ENCODE assay signal across 8 mouse cellular contexts in genomic region chr17:26203321-26203811, GRCm38 (mm10). TPM values are rescaled to one million over a fixed set of nuclear protein-coding genes. Genes with fewer than 3 reads are reported as not detected.
DNase-seq lines count a peak whose midpoint lies in the region; ATAC-seq and TF ChIP-seq lines count a peak whose summit lies in the region.

No protein-coding gene starts in this region.

- H3K4me3 ChIP-seq in kidney, embryonic 14.5 days (ENCODE audit: low read length): peak overlapping the region; percentile 50
- H3K4me3 ChIP-seq in limb, embryonic 15.5 days: peak overlapping the region; percentile 52
- H3K4me3 ChIP-seq in midbrain, postnatal 0 days (ENCODE audit: low read depth, low read length): peak overlapping the region; percentile 45

- H3K4me1 ChIP-seq in kidney, embryonic 14.5 days (ENCODE audit: control insufficient read depth, insufficient read depth, low read length): peaks cover 16% of the 10 kb centered on the region
- H3K4me1 ChIP-seq in limb, embryonic 15.5 days: peaks cover 34% of the 10 kb centered on the region
- 0 out of 2 replicates have a peak, but pooled peaks cover 3% of the 10 kb centered on the region for H3K4me1 ChIP-seq in midbrain, postnatal 0 days (ENCODE audit: insufficient read depth, low read length)

- H3K27me3 ChIP-seq in kidney, embryonic 14.5 days (ENCODE audit: control insufficient read depth, insufficient read depth, low read length): peaks cover 42% of the 10 kb centered on the region
- peaks cover 75% of the 10 kb centered on the region for H3K27me3 ChIP-seq in limb, embryonic 15.5 days
- peaks cover 27% of the 10 kb centered on the region for H3K27me3 ChIP-seq in midbrain, postnatal 0 days (ENCODE audit: insufficient read depth, low read length)

- peak overlapping the region; percentile 50 for H3K9ac ChIP-seq in kidney, embryonic 14.5 days (ENCODE audit: low read depth, low read length)
- peak overlapping the region; percentile 35; the same call in 1 of the 2 replicates for H3K9ac ChIP-seq in limb, embryonic 15.5 days
- peak overlapping the region; percentile 50 for H3K9ac ChIP-seq in midbrain, postnatal 0 days (replicated peaks; ENCODE audit: low read length, poor library complexity, severe bottlenecking)

- no peak for ATAC-seq in kidney, embryonic 14.5 days (ENCODE audit: low FRiP score, low TSS enrichment)
- ATAC-seq in limb, embryonic 15.5 days (ENCODE audit: insufficient number of reproducible peaks, low FRiP score, low TSS enrichment, low read depth): 0 out of 2 replicates have a peak, but pooled peaks have one; percentile 23
- 0 out of 2 replicates have a peak, but pooled peaks have one; percentile 17 for ATAC-seq in midbrain, postnatal 0 days (ENCODE audit: low FRiP score)

- 2% methylated on average over 30 of the region's 30 CpGs for WGBS in kidney, embryonic 14.5 days
- 1% methylated on average over 30 of the region's 30 CpGs for WGBS in limb, embryonic 15.5 days
- WGBS in midbrain, postnatal 0 days: 1% methylated on average over 30 of the region's 30 CpGs

- no peak overlapping the region for H3K27ac ChIP-seq in kidney, embryonic 14.5 days (ENCODE audit: low read depth, low read length)
- no peak overlapping the region for H3K27ac ChIP-seq in limb, embryonic 15.5 days
- no peak overlapping the region for H3K27ac ChIP-seq in midbrain, postnatal 0 days (ENCODE audit: low read depth, low read length)

- peak overlapping the region; percentile 88 for H3K4me2 ChIP-seq in kidney, embryonic 14.5 days (replicated peaks; ENCODE audit: low read depth, low read length)
- H3K4me2 ChIP-seq in limb, embryonic 15.5 days: peak overlapping the region; percentile 99
- peak overlapping the region; percentile 93 for H3K4me2 ChIP-seq in midbrain, postnatal 0 days (ENCODE audit: low read depth, low read length, poor library complexity, severe bottlenecking)

- TF ChIP-seq CTCF in midbrain, postnatal 0 days (IDR thresholded peaks at IDR 0.05): no peak

- DNase-seq in heart, adult 11 months: peak; percentile 91
- no peak for DNase-seq in heart, adult 8-10 months (ENCODE audit: low spot score)
- peak; percentile 3 for DNase-seq in brain, embryonic 18.5 days (ENCODE audit: low read depth, low spot score)
- peak; percentile 48 for DNase-seq in frontal cortex, postnatal 25 days (ENCODE audit: low spot score in 2 of 2)
- DNase-seq in midbrain, postnatal 0 days (ENCODE audit: low spot score): peak; percentile 30
- peak; percentile 39 for DNase-seq in urinary bladder, postnatal 14 days (ENCODE audit: low spot score)

- no peaks in the 10 kb centered on the region for H3K36me3 ChIP-seq in kidney, embryonic 14.5 days (ENCODE audit: control insufficient read depth, insufficient read depth, low read length)
- no peaks in the 10 kb centered on the region for H3K36me3 ChIP-seq in limb, embryonic 15.5 days
- H3K36me3 ChIP-seq in midbrain, postnatal 0 days (ENCODE audit: insufficient read depth, low read length): no peaks in the 10 kb centered on the region

- no peaks in the 10 kb centered on the region for H3K9me3 ChIP-seq in kidney, embryonic 14.5 days (ENCODE audit: control insufficient read depth, low read length)
- no peaks in the 10 kb centered on the region for H3K9me3 ChIP-seq in limb, embryonic 15.5 days
- no peaks in the 10 kb centered on the region for H3K9me3 ChIP-seq in midbrain, postnatal 0 days (ENCODE audit: low read length)

RNA-seq across cellular contexts. Expression of gene Rgs11, which starts 0.6 kb away (rescaled TPM):
- 1 to 10 TPM in 2 of 4 experiments, under 1 TPM in 1, not detected in 1; 0.16 to 1.4 (median 1.0) TPM for total RNA-seq in heart, adult 8-10 months (2022)
- 5.2 and 5.9 TPM in 2 replicates for polyA plus RNA-seq in kidney, embryonic 14.5 days (2014; fragmentation: Nextera tagmentation; extraction: Ambion mirVana)
- polyA plus RNA-seq in limb, embryonic 15.5 days (2015; fragmentation: Nextera tagmentation; extraction: Ambion mirVana): 8.7 and 9.6 TPM in 2 replicates
- total RNA-seq in midbrain, postnatal 0 days (2014; rRNA removed): 25.0 and 29.6 TPM in 2 replicates
- polyA plus RNA-seq in midbrain, postnatal 0 days (2015; fragmentation: Nextera tagmentation; extraction: Ambion mirVana): 18.0 and 18.7 TPM in 2 replicates

RNA-seq across cellular contexts. Expression of gene Arhgdig, which starts 4.2 kb away (rescaled TPM):
- under 1 TPM; 0.26 to 0.94 (median 0.76) TPM for total RNA-seq in heart, adult 8-10 months (2022)
- 6.3 and 6.9 TPM in 2 replicates for polyA plus RNA-seq in kidney, embryonic 14.5 days (2014; fragmentation: Nextera tagmentation; extraction: Ambion mirVana)
- 6.5 and 7.7 TPM in 2 replicates for polyA plus RNA-seq in limb, embryonic 15.5 days (2015; fragmentation: Nextera tagmentation; extraction: Ambion mirVana)
- 223 and 246 TPM in 2 replicates for total RNA-seq in midbrain, postnatal 0 days (2014; rRNA removed)
- 342 and 387 TPM in 2 replicates for polyA plus RNA-seq in midbrain, postnatal 0 days (2015; fragmentation: Nextera tagmentation; extraction: Ambion mirVana)

RNA-seq across cellular contexts. Expression of gene Pdia2, which starts 4.5 kb away (rescaled TPM):
- total RNA-seq in heart, adult 8-10 months (2022): not detected
- polyA plus RNA-seq in kidney, embryonic 14.5 days (2014; fragmentation: Nextera tagmentation; extraction: Ambion mirVana): 0.38 and 0.46 TPM in 2 replicates
- 0.40 TPM in 2 replicates for polyA plus RNA-seq in limb, embryonic 15.5 days (2015; fragmentation: Nextera tagmentation; extraction: Ambion mirVana)
- total RNA-seq in midbrain, postnatal 0 days (2014; rRNA removed): not detected in 2 replicates
- 0.13 TPM in 1 of 2 replicates, not detected in the other for polyA plus RNA-seq in midbrain, postnatal 0 days (2015; fragmentation: Nextera tagmentation; extraction: Ambion mirVana)

RNA-seq across cellular contexts. Expression of gene Fam234a, which starts 40.7 kb away (rescaled TPM):
- 100 to 1,000 TPM; 118 to 143 (median 133) TPM for total RNA-seq in heart, adult 8-10 months (2022)
- polyA plus RNA-seq in kidney, embryonic 14.5 days (2014; fragmentation: Nextera tagmentation; extraction: Ambion mirVana): 27.9 and 40.4 TPM in 2 replicates
- 60.6 and 64.2 TPM in 2 replicates for polyA plus RNA-seq in limb, embryonic 15.5 days (2015; fragmentation: Nextera tagmentation; extraction: Ambion mirVana)
- total RNA-seq in midbrain, postnatal 0 days (2014; rRNA removed): 24.6 and 31.5 TPM in 2 replicates
- 32.4 and 33.8 TPM in 2 replicates for polyA plus RNA-seq in midbrain, postnatal 0 days (2015; fragmentation: Nextera tagmentation; extraction: Ambion mirVana)

RNA-seq across cellular contexts. Expression of gene Luc7l, which starts 49.3 kb away (rescaled TPM):
- total RNA-seq in heart, adult 8-10 months (2022): 10 to 100 TPM in 3 of 4 experiments, 1 to 10 TPM in 1; 10.0 to 16.5 (median 13.8) TPM
- 87.8 and 108 TPM in 2 replicates for polyA plus RNA-seq in kidney, embryonic 14.5 days (2014; fragmentation: Nextera tagmentation; extraction: Ambion mirVana)
- polyA plus RNA-seq in limb, embryonic 15.5 days (2015; fragmentation: Nextera tagmentation; extraction: Ambion mirVana): 96.4 and 102 TPM in 2 replicates
- 90.6 and 110 TPM in 2 replicates for total RNA-seq in midbrain, postnatal 0 days (2014; rRNA removed)
- 82.3 and 95.2 TPM in 2 replicates for polyA plus RNA-seq in midbrain, postnatal 0 days (2015; fragmentation: Nextera tagmentation; extraction: Ambion mirVana)

Comparison
In these comparisons a context has a peak if more than half of its experiments do, and no peak if none do; other contexts are left out.
1. RNA of gene Arhgdig, which starts 4.2 kb away (polyA plus RNA-seq): 342 to 387 TPM in midbrain, postnatal 0 days; 6.5 to 7.7 TPM in limb, embryonic 15.5 days and 6.3 to 6.9 TPM in kidney, embryonic 14.5 days; every median in the first group is over 10 times any median in the second.
2. Peak in every context shown above with its lines, with median percentiles within 50 percentile points of each other: H3K4me2 ChIP-seq, H3K4me3 ChIP-seq and H3K9ac ChIP-seq.